Mouse (Mus musculus) T-cell, adult 2 months (primary cell): ENCODE results near the gene Smim12.
A peak's percentile ranks its signal among the peaks of the same experiment; 100 is the strongest.

Source experiments
- DNase-seq: peaks from one replicate; pipeline ENCODE4 v3.0.0; 2022; ENCODE audit warnings: low spot score

Gene Smim12

DNA sequence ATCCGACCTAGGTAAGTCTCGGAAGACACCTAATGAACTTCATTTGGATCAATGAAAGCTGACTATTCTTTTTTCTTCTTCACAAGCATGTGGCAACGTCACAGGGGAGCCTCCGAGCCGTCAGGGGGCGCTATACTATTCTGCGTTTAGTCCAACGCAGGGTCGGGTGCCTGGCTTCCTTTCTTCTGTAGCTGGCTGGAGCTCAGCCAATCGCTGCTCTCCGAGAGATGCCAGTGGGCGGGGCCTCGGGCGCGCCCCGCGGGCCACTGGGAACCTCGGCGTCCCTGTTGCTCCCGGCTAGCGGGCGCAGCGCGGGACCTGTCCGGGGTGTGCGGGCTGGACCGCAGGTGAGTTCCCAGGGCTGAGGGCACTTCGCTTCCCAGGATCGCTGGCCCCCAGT, at the start of gene Smim12:
Gene Smim12, plus strand, starts transcription at position 233 of the 400 bp plus-strand sequence.
- DNase-seq: peak; percentile 98

DNA sequence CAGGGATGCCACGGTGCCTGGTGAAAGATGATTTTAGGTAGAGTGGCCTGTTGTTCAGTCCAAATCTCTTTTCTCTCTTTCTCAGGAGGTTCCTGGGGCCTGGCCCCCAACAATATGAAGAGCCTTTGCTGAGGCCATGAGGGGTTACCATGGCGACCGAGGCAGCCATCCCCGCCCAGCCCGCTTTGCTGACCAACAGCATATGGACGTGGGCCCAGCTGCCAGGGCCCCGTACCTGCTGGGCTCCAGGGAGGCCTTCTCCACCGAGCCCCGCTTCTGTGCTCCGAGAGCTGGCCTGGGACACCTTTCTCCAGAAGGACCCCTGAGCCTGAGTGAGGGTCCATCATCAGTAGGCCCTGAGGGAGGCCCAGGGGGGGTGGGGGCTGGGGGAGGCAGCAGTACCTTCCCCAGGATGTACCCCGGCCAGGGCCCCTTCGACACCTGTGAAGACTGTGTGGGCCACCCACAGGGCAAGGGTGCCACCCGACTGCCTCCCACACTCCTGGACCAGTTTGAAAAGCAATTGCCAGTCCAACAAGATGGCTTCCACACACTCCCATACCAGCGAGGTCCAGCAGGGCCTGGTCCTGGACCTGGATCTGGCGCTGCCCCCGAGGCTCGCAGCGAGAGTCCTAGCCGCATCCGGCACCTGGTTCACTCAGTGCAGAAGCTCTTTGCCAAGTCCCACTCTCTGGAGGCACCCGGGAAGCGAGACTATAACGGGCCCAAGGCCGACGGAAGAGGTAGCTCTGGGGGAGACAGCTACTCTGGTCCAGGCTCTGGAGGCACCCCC, 48.9 kb upstream of the Smim12 start:
- no peak for DNase-seq

DNA sequence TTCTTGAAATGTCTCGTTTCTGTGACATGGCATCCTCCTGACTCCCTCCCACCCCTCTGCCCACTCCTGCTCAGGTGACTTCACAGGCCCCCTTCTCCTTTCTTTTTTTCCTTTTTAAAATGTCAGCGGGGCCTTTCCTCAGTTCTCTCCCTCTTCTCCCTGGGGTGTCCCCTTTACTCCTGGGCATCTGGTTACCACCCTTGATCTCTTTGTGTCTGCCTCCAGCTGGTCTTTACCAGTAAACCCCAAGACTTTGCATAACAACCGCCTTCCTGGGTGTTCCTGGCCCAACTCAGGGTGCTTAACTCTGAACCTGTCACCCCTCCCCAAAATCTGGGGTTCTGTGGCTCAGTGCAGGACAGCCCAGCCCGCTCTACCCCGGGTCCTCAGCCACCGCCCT, 45.0 kb upstream of the Smim12 start:
- no peak for DNase-seq

DNA sequence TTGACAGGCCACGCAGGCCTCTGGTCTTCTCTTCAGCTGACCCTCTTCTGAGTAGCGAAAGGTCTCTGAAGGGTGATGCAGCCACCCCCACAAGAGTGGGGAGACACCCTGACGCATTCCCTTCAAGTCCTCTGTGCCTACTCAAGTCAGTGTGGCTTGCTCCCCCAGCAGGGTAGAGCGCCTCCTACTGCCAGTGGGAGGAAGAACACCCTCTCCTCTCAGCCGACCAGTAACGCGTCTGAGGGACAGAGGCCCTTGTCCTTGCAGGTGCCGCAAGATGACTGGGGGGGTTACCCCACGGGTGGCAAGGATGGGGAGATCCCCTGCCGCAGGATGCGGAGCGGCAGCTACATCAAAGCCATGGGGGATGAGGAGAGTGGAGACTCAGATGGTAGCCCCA, 44.2 kb upstream of the Smim12 start:
- DNase-seq: no peak

DNA sequence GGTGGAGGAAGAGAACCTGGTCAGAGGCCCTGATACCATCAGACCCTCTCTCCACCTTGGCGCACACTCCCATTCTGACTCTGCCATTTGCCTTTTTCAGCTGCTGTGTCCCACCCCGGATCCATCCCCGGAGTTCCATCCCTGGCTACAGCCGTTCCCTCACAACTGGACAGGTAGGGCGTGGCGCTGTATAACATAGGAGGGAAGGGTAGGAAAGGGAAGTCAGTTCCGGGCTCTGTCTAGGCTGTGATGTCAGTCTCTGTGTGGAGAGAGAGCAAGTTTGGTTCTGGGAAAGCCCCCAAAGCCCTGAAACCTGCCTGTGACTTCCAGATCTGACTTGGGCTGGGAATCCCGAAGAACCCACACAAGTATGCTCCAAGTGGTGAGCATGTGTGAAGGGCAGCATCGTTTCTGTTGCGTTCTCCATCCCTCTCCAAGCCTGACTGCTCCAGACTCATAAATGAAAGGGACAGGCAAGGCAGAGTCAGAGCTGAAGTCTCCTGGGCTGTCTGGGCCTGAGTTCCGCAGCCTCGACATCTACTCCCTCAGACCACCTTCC, 43.3 kb upstream of the Smim12 start:
- no peak for DNase-seq

DNA sequence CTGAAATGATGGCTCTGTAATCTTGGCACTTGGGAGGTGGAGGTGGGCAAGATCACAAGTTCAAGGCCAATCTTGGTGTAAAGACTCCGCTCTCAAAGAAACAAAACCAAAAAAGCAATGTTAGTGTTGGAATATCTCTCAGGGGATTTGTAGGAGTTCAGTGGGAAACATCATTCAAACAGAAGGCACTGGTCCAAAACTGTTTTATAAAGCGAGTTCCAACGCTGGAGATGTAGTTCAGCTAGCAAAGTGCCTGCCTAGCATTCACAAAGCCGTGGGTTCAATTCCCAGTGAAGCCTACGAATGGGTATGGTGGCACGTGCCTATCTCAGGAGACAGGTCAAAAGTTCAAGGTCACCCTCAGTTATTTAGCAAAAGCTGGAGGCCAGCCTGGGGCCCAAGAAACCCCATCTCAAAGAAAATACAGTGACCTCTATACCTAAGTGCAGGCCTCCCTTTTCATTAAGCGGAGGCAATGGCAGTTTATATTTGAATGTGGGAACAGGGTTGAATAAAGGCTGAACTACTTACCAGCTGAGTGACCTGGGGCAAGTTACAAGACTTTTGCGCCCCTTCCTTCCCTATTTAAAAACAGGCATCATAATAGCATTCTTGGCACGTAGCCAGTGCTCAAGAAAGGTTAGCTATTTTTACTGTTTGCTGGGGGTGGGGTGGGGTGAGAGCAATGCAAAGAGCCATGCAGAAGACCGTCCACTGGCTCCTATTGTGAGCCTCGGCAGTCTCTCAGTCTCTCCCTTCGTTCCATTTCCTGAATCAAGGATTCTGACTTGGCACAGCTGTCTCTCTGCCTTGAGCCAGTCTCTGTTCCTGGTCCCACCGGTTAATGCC, 42.6 kb upstream of the Smim12 start:
- DNase-seq: no peak

DNA sequence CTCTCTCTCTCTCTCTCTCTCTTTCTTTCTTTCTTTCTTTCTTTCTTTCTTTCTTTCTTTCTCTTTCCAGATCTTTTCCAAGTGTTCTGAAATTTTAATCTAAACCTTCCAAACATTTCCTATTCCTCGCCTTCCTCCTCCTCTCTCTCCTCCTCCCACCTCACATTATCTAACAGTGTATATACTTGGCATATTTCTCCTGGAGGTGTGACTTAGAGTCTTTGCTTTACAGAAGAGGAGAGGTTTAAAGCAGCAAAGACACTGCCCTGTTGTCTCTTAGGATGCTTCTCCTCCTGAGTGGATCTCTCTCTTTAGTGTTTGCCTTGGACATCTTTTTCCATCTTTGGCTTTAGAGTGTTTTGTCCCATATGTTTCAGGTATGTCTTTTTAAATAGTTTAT, 40.5 kb upstream of the Smim12 start:
- no peak for DNase-seq

DNA sequence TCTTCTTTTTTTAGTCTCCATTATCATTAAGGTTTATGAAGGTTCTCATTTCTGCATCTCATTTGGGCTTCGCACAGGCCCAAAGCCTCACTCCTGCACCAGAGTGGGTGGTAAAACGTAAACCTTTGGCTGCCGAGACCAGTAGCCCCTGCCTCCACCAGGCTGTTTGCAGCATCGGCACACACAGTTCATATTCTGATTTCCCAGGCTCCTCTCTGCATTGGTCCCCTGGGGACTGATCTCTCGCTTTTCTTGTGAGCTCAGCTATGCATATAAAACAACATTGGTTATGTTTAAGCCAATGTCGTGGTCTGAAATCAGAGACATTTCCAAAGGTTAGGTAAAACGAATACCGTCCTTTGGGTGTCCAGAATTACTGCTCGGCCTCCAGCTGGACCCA, 32.3 kb upstream of the Smim12 start:
- no peak for DNase-seq

DNA sequence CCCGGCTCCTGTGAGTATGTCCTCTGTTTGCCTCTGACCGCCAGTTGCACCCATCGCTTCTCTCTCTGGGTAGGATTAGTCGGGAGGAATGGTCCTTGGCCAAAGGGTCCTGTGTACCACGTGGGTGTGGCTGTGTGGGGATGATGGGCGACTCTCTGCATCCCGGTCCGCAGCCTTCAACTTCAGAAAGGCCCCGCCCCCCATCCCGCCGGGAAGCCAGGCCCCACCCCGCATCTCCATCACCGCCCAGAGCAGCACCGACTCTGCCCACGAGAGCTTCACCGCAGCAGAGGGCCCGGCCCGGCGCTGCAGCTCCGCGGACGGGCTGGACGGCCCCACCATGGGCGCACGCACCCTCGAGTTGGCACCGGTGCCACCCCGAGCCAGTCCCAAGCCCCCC, 29.1 kb upstream of the Smim12 start:
- no peak for DNase-seq

DNA sequence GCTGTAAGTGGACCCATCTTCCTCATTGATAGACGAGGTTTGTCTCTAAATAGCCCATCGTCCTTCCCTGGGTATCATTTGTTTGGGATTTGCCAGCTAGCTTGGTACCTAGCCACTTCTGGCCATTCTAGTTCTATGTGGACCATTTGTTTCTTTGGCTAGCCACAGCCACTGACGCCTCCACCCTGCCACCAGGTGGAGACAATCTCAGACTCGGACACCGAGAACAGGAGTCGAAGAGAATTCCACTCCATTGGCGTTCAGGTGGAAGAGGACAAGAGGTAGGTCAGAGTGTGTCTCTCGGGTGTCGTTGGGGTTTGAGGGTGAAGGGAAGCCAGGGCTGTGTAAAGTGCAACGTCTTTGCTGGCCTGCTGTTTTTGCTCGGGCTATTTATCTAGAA, 28.5 kb upstream of the Smim12 start:
- no peak for DNase-seq

DNA sequence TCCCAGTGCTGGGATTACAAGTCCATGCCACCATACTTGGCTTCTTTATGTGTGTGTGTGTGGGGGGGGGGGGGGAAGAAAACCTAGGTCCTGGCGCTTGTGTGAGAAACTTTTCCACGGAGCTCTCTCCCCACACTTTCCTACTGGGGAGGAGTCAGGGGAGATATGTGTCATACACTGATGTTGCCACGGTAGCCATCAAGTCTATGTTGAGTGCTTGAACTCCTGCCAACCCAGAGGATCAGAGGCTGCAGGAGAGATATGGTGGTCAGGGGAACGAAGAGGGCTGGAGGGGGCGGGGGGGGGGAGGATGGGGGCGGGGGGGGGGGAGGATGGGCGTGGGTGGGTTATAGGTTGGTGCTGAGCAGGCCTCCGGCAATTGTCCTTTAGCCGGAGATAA, 27.8 kb upstream of the Smim12 start:
- DNase-seq: no peak

DNA sequence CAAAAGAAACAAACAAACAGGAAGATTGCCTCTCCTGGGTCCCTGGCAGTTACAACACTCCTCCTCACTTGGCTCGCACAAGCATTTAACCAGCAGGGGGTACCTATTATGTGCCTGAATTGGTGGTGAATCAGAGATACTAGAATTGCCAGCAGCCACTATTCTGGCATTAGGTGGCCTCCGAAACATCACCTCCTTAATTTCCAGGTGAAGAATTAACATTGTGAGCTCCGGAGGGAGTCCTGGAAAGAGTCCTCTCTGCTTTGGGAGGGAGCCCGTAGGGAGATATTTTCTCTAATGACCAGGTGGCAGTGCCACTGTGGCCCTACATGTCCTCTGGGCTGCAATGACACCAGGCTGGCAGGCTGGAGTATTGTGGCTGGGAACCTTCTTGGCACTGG, 27.3 kb upstream of the Smim12 start:
- DNase-seq: no peak

DNA sequence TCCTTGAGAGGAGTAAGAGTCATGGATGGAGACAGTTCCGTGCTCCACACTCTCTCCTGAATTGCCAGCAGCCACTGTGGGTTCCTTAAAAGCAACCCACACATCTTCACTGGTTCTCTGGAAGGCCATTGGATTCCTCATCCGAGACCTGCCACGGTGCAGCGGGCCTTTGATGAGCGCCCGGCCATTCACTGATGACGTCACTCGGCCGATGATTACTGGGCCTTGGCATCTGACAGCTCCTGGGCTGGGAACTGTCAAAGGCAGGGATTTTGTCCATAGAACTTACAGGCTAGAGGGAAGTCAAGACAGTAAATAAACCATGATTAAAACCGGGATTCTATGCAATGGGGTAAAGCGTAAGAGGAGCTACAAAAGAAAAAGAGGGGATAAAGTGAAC, 26.5 kb upstream of the Smim12 start:
- no peak for DNase-seq

DNA sequence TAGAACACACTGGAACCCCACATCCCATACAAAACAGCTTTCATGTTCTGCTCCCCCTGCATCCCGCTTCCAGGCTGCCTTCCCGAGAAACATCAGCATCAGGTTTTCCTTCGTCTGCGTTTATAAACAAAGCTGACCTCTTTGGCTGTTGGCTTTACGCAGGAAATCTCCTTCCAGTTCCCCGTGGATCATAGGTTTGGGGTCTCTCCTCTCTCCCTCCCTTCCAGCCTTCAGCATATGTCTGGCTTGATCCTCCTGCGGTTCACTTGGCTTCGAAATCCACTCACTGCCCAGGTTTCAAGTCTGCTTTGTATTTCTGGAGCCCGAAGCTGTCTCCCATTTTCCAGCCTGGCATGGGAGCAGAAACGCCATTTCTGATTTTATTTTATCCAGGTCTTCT, 20.3 kb upstream of the Smim12 start:
- DNase-seq: no peak

DNA sequence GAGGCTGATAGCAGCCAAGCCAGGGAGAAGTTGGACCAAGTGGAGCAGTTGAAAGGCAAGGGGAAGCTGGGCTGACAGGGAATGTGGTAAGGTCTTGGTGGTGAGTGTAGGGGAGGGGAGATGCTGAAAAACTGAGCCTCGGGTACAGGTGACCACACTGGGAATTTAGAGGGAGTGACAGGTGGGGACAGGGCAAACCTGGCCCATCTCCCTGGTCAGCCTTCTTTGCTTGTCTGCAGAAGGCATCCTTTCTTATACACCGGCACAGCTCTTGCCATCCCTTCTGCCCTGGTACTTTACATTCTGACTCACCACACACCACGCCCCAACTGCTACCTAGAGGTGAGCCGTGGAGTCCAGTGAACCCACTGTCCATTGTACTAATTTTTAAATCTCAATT, 19.8 kb upstream of the Smim12 start:
- DNase-seq: no peak

DNA sequence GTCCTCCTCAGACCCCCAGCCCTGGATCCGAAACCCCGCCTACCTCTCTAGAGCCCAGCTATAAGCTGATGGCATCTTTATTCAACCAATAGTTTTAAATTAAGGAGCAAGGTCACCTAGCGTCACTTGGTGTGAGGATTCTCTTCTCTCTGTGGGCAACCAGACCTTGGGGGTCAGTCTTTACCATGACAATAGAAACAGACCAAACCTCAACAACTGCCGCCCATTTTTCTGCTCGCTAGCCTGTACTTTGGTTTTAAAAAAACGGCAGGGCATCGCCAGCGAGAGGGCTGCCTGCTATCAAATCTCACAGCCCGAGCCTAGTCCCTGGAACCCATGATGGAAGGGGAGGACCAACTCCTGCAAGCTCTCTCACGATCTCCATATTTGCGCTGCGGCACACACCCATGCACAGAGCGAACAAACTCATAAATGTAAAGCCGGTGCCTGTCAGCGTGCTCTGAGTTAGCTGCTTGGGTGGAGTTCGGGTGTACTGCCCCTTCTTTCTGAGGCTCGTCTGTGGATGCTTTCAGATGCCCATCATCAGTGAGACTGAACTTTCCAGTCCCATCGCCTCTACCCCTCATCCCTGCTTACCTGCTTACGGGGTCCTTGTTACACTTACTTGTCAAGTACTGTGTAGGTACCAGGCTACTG, 19.0 kb upstream of the Smim12 start:
- DNase-seq: no peak

DNA sequence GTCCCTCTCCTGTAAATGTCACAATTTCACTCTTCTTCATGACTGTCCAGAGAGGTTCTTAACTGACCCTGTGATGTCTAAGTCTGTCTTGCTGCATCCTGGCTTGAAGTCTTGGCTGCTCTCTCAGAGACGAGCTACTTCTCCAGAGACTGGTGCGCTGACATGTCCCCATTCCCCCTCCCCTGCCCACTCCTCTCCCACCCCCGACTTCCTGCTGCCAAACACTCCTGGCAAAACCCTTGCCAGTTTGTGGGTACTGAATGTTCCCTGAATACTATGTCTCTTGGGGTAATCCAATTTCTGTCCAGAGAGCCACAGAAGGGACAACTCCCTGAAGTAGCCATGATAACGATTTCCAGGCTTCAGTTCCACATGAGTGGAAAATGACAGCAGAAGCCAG, 17.5 kb upstream of the Smim12 start:
- DNase-seq: no peak

DNA sequence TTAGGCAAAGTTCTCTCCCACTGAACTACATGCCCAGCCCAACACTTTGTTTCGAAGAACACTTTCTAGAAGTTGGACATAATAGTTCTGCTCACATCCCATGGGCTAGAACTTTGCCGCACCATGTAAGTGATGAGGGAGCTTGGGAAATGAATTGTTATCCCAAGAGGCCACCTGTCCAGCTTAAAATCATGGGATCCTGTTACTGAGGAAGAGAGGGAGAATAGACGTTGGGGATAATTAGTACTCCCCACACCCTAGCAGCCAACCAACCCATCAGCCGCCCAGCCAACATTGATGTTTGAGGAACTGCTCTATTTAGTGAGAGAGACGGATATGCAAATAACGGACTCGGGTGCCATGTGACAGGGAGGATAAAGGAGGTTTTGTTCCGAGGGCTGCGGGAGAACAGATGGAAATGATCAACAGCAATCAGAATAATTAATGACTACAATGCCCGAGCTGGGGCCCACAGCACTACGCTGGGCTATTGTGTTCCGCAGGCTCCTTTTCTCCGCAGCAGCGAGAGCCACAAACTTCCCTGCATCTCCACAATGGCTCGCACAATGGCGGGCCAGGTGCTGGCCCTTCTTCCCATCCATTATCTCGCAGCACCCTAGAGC, 16.4 kb upstream of the Smim12 start:
- no peak for DNase-seq

DNA sequence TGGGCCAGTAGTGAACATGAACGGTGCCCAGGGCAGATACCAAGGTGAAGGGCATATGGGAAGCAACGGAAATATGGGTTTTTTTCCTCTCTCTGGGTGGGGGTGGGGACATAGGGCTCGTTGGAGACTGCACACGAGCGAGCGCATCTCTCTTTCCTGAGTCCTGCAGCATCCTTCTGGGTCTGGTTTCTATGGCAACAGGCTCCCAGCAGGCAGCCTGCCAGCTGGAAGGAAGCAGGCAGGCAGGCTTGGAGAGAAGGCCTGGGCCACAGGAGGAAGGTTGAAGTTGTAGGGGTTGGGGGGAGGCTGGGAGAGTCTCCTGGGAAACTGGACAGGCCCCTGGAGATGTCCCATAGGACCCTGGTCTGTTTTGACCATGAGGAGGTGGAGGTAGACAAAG, 11.6 kb upstream of the Smim12 start:
- no peak for DNase-seq

DNA sequence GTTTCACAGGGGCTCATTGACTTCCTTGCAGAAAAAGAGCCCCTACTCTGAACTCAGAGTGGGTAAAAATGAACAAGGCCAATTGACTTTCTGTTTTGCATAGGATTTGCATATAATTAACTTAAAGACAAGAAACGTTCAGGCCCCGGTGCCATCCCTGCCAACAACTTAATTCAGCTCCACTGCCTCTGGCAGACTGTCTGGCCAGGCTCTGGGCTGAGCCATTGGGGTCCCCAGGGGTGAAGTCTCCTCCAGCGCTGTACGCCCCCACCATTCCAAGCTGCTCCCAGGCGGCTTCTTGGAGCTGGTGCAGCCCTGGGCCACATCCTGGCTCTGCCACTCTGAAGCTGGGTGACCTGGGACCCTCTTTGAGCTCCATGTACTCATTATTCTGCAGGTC, 11.0 kb upstream of the Smim12 start:
- DNase-seq: no peak

DNA sequence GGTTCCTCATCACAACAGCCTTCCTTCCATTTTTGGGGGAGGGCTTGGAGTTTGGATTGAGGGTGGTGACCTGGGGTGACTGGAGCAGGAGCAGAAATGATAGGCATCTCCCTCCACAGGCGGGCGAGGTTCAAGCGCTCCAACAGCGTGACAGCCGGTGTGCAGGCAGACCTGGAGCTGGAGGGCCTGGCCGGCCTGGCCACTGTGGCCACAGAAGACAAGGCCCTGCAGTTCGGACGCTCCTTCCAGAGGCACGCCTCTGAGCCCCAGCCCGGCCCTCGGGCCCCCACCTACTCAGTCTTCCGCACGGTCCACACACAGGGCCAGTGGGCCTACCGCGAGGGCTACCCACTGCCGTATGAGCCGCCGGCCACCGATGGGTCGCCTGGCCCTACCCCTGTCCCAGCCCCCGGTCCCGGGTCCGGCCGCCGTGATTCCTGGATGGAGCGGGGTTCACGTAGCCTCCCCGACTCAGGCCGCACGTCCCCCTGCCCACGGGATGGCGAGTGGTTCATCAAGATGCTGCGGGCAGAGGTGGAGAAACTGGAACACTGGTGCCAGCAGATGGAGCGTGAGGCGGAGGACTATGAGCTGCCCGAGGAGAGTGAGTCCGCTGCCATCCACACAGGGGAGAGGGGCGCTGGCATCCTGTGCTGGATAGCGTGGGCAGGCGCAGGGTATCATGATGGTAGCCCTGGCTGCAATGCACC, 10.0 kb upstream of the Smim12 start:
- no peak for DNase-seq
